Mouse (Mus musculus): ENCODE data around the gene Ankrd24. TPM values are rescaled to one million over a fixed set of nuclear protein-coding genes. Genes with fewer than 3 reads are reported as not detected.

Ankrd24 gene
- polyA plus RNA-seq, 1 experiment from 2014 or later, result 3.2 TPM

- ATAC-seq (replicated peaks; ENCODE audit: insufficient number of reproducible peaks, low FRiP score, low TSS enrichment, low read depth) (no peak), DNase-seq (ENCODE audit: low spot score) (no peak)
- no peak overlapping the region for H3K9ac ChIP-seq (replicated peaks; ENCODE audit: low read length)
- H3K4me3 ChIP-seq (ENCODE audit: low read depth, low read length), result no peak overlapping the region
- no peak overlapping the region for H3K4me2 ChIP-seq (ENCODE audit: low read depth, low read length)
- no peak overlapping the region for H3K27ac ChIP-seq (replicated peaks; ENCODE audit: low read depth, low read length)
- H3K36me3 ChIP-seq (replicated peaks; ENCODE audit: control insufficient read depth, insufficient read depth, low read depth, low read length), result no peaks in the 10 kb centered on the region
- WGBS, result 93% methylated on average over 1 of the region's 1 CpGs
- H3K9me3 ChIP-seq (replicated peaks; ENCODE audit: control insufficient read depth, low read length), result no peaks in the 10 kb centered on the region
- H3K4me1 ChIP-seq (ENCODE audit: control insufficient read depth, insufficient read depth, low read length), result no peaks in the 10 kb centered on the region
- H3K27me3 ChIP-seq (ENCODE audit: control insufficient read depth, insufficient read depth, low read length), result no peaks in the 10 kb centered on the region
Measured at GRCm38 (mm10) chr10:81608308-81608707, 20.0 kb upstream of the Ankrd24 start.

GRCm38 (mm10) chr10:81612779-81613178 is 15.6 kb upstream of the Ankrd24 start:
- Histone ChIP-seq H3K9ac (replicated peaks; ENCODE audit: low read length) (no peak overlapping the region), H3K27ac (replicated peaks; ENCODE audit: low read depth, low read length) (no peak overlapping the region), H3K27me3 (ENCODE audit: control insufficient read depth, insufficient read depth, low read length) (no peaks in the 10 kb centered on the region), H3K4me2 (ENCODE audit: low read depth, low read length) (no peak overlapping the region), H3K36me3 (replicated peaks; ENCODE audit: control insufficient read depth, insufficient read depth, low read depth, low read length) (no peaks in the 10 kb centered on the region), H3K9me3 (replicated peaks; ENCODE audit: control insufficient read depth, low read length) (no peaks in the 10 kb centered on the region), H3K4me1 (ENCODE audit: control insufficient read depth, insufficient read depth, low read length) (no peaks in the 10 kb centered on the region), H3K4me3 (ENCODE audit: low read depth, low read length) (no peak overlapping the region)
- ATAC-seq (replicated peaks; ENCODE audit: insufficient number of reproducible peaks, low FRiP score, low TSS enrichment, low read depth) (no peak), DNase-seq (ENCODE audit: low spot score) (no peak)
- WGBS, result 75% methylated on average over 3 of the region's 3 CpGs

- Histone ChIP-seq H3K9ac (replicated peaks; ENCODE audit: low read length) (no peak overlapping the region), H3K36me3 (replicated peaks; ENCODE audit: control insufficient read depth, insufficient read depth, low read depth, low read length) (no peaks in the 10 kb centered on the region; the same call in 1 of the 2 replicates), H3K27ac (replicated peaks; ENCODE audit: low read depth, low read length) (no peak overlapping the region), H3K4me1 (ENCODE audit: control insufficient read depth, insufficient read depth, low read length) (no peaks in the 10 kb centered on the region), H3K27me3 (ENCODE audit: control insufficient read depth, insufficient read depth, low read length) (no peaks in the 10 kb centered on the region), H3K4me3 (ENCODE audit: low read depth, low read length) (no peak overlapping the region), H3K9me3 (replicated peaks; ENCODE audit: control insufficient read depth, low read length) (no peaks in the 10 kb centered on the region), H3K4me2 (ENCODE audit: low read depth, low read length) (no peak overlapping the region)
- 62% methylated on average over 6 of the region's 6 CpGs for WGBS
- ATAC-seq (replicated peaks; ENCODE audit: insufficient number of reproducible peaks, low FRiP score, low TSS enrichment, low read depth) (0 out of 2 replicates have a peak, but pooled peaks have one; percentile 54), DNase-seq (ENCODE audit: low spot score) (peak; percentile 34)
Measured at GRCm38 (mm10) chr10:81615486-81615885, 12.9 kb upstream of the Ankrd24 start.

GRCm38 (mm10) chr10:81619976-81620375 is 8.4 kb upstream of the Ankrd24 start:
- ATAC-seq (replicated peaks; ENCODE audit: insufficient number of reproducible peaks, low FRiP score, low TSS enrichment, low read depth) (no peak), DNase-seq (ENCODE audit: low spot score) (no peak)
- H3K9me3 ChIP-seq (replicated peaks; ENCODE audit: control insufficient read depth, low read length), result no peaks in the 10 kb centered on the region
- 79% methylated on average over 5 of the region's 5 CpGs for WGBS
- no peaks in the 10 kb centered on the region for H3K4me1 ChIP-seq (ENCODE audit: control insufficient read depth, insufficient read depth, low read length)
- no peak overlapping the region for H3K4me3 ChIP-seq (ENCODE audit: low read depth, low read length)
- H3K27me3 ChIP-seq (ENCODE audit: control insufficient read depth, insufficient read depth, low read length), result no peaks in the 10 kb centered on the region
- H3K9ac ChIP-seq (replicated peaks; ENCODE audit: low read length), result no peak overlapping the region
- H3K36me3 ChIP-seq (replicated peaks; ENCODE audit: control insufficient read depth, insufficient read depth, low read depth, low read length), result peaks cover 6% of the 10 kb centered on the region
- no peak overlapping the region for H3K4me2 ChIP-seq (ENCODE audit: low read depth, low read length)
- H3K27ac ChIP-seq (replicated peaks; ENCODE audit: low read depth, low read length), result no peak overlapping the region

DNA sequence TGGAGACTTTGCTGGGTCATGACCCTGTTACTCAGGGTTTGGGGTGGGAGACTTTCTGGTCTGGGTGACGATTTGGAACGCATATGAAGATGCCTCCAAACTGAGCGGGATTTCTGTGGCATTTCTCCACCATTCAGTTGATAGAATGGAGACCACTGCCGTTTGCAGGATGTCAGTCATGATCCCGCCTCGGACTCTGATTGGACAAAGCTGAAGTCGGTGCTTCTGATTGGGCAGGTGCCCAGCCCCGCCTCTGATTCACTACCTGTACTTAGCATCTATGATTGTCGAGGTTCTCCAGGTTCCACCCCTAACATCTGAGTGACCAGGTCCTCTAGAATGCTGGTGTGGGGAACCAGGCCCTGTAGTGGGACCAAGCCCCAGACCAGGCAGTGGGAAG is 7.6 kb upstream of the Ankrd24 start:
- peaks cover 6% of the 10 kb centered on the region for H3K36me3 ChIP-seq (replicated peaks; ENCODE audit: control insufficient read depth, insufficient read depth, low read depth, low read length)

DNA sequence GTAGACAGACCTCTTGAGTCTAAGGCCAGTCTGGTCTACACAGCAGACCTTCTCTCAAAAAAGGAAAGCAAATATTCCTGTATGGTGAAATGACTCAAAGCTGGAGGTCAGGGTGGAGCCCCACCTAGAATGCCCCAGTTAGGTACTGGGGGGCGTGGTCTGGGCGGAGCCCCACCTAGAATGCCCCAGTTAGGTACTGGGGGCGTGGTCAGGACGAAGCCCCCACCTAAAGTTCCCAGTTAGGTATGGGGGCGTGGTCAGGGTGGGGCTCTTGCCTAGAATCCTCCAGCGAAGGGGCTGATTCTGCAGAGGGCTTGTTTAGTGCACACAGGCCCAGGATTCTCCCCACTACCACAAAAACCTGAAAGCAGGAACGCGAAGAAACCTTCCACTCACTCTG is 4.9 kb upstream of the Ankrd24 start:
- H3K4me2 ChIP-seq (ENCODE audit: low read depth, low read length), result no peak overlapping the region
- H3K27me3 ChIP-seq (ENCODE audit: control insufficient read depth, insufficient read depth, low read length), result no peaks in the 10 kb centered on the region
- peaks cover 6% of the 10 kb centered on the region for H3K36me3 ChIP-seq (replicated peaks; ENCODE audit: control insufficient read depth, insufficient read depth, low read depth, low read length)
- ATAC-seq (replicated peaks; ENCODE audit: insufficient number of reproducible peaks, low FRiP score, low TSS enrichment, low read depth) (no peak), DNase-seq (ENCODE audit: low spot score) (no peak)
- H3K9me3 ChIP-seq (replicated peaks; ENCODE audit: control insufficient read depth, low read length), result no peaks in the 10 kb centered on the region
- H3K27ac ChIP-seq (replicated peaks; ENCODE audit: low read depth, low read length), result no peak overlapping the region
- no peak overlapping the region for H3K9ac ChIP-seq (replicated peaks; ENCODE audit: low read length)
- H3K4me3 ChIP-seq (ENCODE audit: low read depth, low read length), result no peak overlapping the region
- 62% methylated on average over 8 of the region's 8 CpGs for WGBS
- peaks cover 3% of the 10 kb centered on the region for H3K4me1 ChIP-seq (ENCODE audit: control insufficient read depth, insufficient read depth, low read length)

More for the DNA sequence above, 7.6 kb upstream of the Ankrd24 start:
- H3K4me3 ChIP-seq (ENCODE audit: low read depth, low read length), result no peak overlapping the region
- no peaks in the 10 kb centered on the region for H3K27me3 ChIP-seq (ENCODE audit: control insufficient read depth, insufficient read depth, low read length)
- H3K4me2 ChIP-seq (ENCODE audit: low read depth, low read length), result no peak overlapping the region
- ATAC-seq (replicated peaks; ENCODE audit: insufficient number of reproducible peaks, low FRiP score, low TSS enrichment, low read depth) (no peak), DNase-seq (ENCODE audit: low spot score) (no peak)
- WGBS, result 62% methylated on average over 9 of the region's 9 CpGs
- H3K4me1 ChIP-seq (ENCODE audit: control insufficient read depth, insufficient read depth, low read length), result no peaks in the 10 kb centered on the region
- H3K9me3 ChIP-seq (replicated peaks; ENCODE audit: control insufficient read depth, low read length), result no peaks in the 10 kb centered on the region
- H3K27ac ChIP-seq (replicated peaks; ENCODE audit: low read depth, low read length), result no peak overlapping the region
- H3K9ac ChIP-seq (replicated peaks; ENCODE audit: low read length), result no peak overlapping the region

DNA sequence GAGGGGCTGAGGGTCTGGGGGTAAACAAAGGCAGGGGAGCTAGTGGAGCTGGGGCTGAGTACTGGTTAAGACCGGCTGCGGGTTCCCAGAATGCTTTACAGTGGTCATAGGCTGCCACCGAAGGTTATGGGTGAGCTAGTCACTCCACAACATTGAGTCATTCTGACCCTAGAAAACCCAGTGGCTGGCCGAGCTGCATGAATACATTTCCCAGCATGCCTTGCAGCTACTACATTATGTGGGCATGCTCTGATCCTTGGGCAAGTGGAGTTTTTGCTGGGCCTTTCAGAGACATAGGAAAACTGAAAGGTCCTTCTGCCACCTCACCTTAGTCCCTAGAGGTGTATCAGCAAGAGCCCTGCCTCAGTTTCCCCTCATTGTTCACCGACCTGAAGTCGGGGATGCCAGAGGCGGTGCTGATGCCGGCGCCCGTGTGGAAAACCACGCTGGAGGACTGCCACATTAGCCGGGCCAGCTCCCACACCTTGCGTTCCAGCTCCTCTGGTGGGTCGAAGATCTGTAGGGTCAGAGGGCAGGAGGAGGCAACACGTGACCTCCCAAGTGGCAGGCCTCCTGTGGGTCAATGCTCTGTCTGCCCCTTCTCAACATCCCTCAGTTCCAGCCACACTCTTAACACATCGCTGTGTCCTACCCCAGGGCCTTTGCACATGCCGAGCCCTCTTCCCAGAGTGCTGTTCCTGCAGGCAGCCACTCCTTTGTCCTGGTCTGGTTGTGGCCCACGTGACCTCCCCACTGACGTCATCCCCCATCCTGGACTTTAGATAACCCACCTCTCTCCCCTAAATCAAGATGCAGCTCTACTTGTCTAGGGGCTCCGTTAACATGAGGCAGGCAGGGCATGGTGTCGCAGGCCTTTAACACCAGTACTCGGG is 2.0 kb upstream of the Ankrd24 start:
- H3K27ac ChIP-seq (replicated peaks; ENCODE audit: low read depth, low read length), result no peak overlapping the region
- ATAC-seq (replicated peaks; ENCODE audit: insufficient number of reproducible peaks, low FRiP score, low TSS enrichment, low read depth) (0 out of 2 replicates have a peak, but pooled peaks have one; percentile 1), DNase-seq (ENCODE audit: low spot score) (no peak)
- no peaks in the 10 kb centered on the region for H3K9me3 ChIP-seq (replicated peaks; ENCODE audit: control insufficient read depth, low read length)
- H3K4me1 ChIP-seq (ENCODE audit: control insufficient read depth, insufficient read depth, low read length), result peaks cover 3% of the 10 kb centered on the region
- H3K9ac ChIP-seq (replicated peaks; ENCODE audit: low read length), result peak overlapping the region; percentile 85
- H3K4me3 ChIP-seq (ENCODE audit: low read depth, low read length), result peak overlapping the region; percentile 79
- no peaks in the 10 kb centered on the region for H3K27me3 ChIP-seq (ENCODE audit: control insufficient read depth, insufficient read depth, low read length)
- peaks cover 4% of the 10 kb centered on the region for H3K36me3 ChIP-seq (replicated peaks; ENCODE audit: control insufficient read depth, insufficient read depth, low read depth, low read length)
- 91% methylated on average over 22 of the region's 22 CpGs for WGBS
- peak overlapping the region; percentile 74 for H3K4me2 ChIP-seq (ENCODE audit: low read depth, low read length)
